Mouse (Mus musculus) heart, embryonic 16.5 days (tissue): ENCODE data around the gene Oaf. TPM values are rescaled to one million over a fixed set of nuclear protein-coding genes. Genes with fewer than 3 reads are reported as not detected.

Experiments
- ATAC-seq: fragments of 200-750 bp; cut with Nextera tagmentation; replicated peaks from 2 replicates; pipeline ENCODE4 v1.8.0; 2017; ENCODE audit warnings: moderate number of reproducible peaks; ENCODE audit not compliant: insufficient read depth, low FRiP score; ENCODE audit errors: extremely low read depth
- H3K27ac ChIP-seq: fragments of 300-500 bp; sonication (generic); 2 replicates; pipeline ENCODE4 v1.5.1; 2014; ENCODE audit warnings: mild to moderate bottlenecking, low read length, control low read depth, moderate library complexity
- H3K27me3 ChIP-seq: fragments of 300-500 bp; sonication (generic); 2 replicates; pipeline ENCODE4 v1.6.1; 2014; ENCODE audit warnings: low read length, mixed read lengths; ENCODE audit not compliant: control insufficient read depth, insufficient read depth
- H3K36me3 ChIP-seq: fragments of 300-500 bp; sonication (generic); 2 replicates; pipeline ENCODE4 v1.6.1; 2014; ENCODE audit not compliant: control insufficient read depth, insufficient read depth
- H3K4me1 ChIP-seq: fragments of 300-500 bp; sonication (generic); 2 replicates; pipeline ENCODE4 v1.6.1; 2014; ENCODE audit warnings: low read length, mixed read lengths; ENCODE audit not compliant: control insufficient read depth, insufficient read depth
- H3K4me2 ChIP-seq: fragments of 300-500 bp; sonication (generic); 2 replicates; pipeline ENCODE4 v1.6.1; 2014; ENCODE audit warnings: low read depth, mild to moderate bottlenecking, control low read depth, low read length
- H3K4me3 ChIP-seq: fragments of 300-500 bp; sonication (generic); 2 replicates; pipeline ENCODE4 v1.5.1; 2014; ENCODE audit warnings: mild to moderate bottlenecking, control low read depth, low read length
- H3K9ac ChIP-seq: fragments of 300-500 bp; sonication (generic); 2 replicates; pipeline ENCODE4 v1.6.1; 2014; ENCODE audit warnings: low read length, control low read depth
- H3K9me3 ChIP-seq: fragments of 300-500 bp; sonication (generic); replicated peaks from 2 replicates; pipeline ENCODE4 v1.6.1; 2016; ENCODE audit warnings: low read length; ENCODE audit not compliant: control insufficient read depth
- WGBS: fragments of 180-500 bp; shearing (Covaris S2); extraction: QIAGEN DNeasy Blood & Tissue Kit; methylation state at CpG from one replicate; pipeline ENCODE4 v1.1.7; 2014; 5-methylcytosine and 5-hydroxymethylcytosine counted together
- polyA plus RNA-seq: library from polyadenylated mRNA; unstranded; fragments of >200 nt; fragmentation: Nextera tagmentation; extraction: Ambion mirVana; gene quantifications from 2 replicates; pipeline ENCODE4 v1.2.1, GENCODE M21; 2015

Oaf gene
- polyA plus RNA-seq = 26.0 and 27.4 TPM in 2 replicates

DNA sequence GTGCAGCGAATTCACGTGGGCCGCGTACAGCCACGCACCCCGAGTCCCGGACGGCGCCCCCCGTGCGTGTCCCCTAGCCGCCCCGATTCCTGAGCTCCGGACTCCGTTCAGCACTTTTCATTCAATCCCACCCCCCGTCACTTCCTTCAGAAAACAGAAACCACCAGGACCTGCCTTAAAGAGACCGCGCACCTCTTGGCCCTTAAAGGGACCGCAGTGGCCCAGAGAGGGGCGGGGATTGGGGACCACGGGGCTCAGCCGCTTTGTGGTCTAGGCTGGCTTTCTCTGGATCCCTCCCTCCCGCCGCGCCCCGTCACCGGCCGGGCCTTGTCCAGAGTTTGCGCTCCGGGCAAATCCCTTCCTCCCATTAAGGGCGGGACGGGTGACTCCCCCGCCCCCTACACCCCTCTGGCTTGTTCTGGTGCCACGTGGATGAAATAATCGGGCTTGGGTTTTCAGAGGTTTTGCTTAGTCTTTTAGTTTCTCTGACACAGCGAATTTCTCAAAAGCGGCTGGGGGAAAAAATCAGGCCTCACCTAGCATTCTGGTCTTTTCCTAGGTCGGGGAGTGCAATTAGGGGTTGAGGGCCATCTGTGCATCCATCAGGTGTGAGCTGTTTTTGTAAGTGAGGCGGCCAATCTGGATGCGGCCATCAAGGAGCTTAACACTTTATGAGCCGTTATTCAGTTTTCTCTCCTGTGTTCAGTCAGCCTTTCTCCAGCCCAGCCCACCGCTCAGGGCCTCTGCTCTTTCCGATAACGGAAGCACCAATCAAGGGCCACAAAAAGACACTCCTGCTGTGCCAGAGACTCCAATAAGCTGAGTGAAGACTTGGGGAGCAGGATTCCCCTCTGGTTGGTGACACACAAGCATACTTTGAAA is at the start of gene Oaf:
TSS of gene Oaf (minus strand) at position 200 of the 882 bp plus-strand sequence.
- Histone ChIP-seq H3K27ac (peak within 1 kb of the TSS; percentile 77), H3K4me3 (peak within 1 kb of the TSS; percentile 84), H3K9me3 (no peaks in the 10 kb centered on the region), H3K36me3 (no peaks in the 10 kb centered on the region), H3K4me2 (peak within 1 kb of the TSS; percentile 75), H3K4me1 (peaks cover 16% of the 10 kb centered on the region), H3K27me3 (no peaks in the 10 kb centered on the region), H3K9ac (peak within 1 kb of the TSS; percentile 88)
- ATAC-seq = peak; percentile 88
- 2% methylated on average over 44 of the region's 44 CpGs for WGBS

DNA sequence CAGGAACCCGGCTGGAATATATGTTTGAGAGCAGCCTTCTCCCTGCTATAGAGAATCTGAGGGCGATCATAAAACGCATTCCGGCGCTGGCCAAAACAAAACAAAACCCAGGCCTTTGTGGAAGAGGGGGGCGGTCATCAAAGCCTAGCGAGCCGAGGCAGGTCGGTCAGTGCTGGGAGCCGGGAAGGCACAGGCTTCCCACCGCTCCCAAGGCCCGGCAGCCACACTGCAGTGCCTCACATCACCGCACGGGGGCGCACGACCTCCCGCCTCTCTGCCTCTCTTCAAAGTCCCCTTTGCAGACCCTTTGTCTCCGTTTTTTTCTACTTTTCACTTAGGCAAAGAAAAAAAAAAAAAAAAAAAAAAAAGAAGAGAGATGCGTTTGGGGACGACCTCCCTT is 47.2 kb upstream of the Oaf start:
- no peaks in the 10 kb centered on the region for H3K4me1 ChIP-seq
- H3K4me3 ChIP-seq = no peak overlapping the region
- H3K36me3 ChIP-seq = no peaks in the 10 kb centered on the region
- H3K4me2 ChIP-seq = peak overlapping the region; percentile 18; the same call in 1 of the 2 replicates
- H3K27me3 ChIP-seq = peaks cover 6% of the 10 kb centered on the region; the same call in 1 of the 2 replicates
- H3K9ac ChIP-seq = no peak overlapping the region
- H3K9me3 ChIP-seq = no peaks in the 10 kb centered on the region
- ATAC-seq = no peak
- no peak overlapping the region for H3K27ac ChIP-seq
- WGBS = 4% methylated on average over 20 of the region's 20 CpGs

DNA sequence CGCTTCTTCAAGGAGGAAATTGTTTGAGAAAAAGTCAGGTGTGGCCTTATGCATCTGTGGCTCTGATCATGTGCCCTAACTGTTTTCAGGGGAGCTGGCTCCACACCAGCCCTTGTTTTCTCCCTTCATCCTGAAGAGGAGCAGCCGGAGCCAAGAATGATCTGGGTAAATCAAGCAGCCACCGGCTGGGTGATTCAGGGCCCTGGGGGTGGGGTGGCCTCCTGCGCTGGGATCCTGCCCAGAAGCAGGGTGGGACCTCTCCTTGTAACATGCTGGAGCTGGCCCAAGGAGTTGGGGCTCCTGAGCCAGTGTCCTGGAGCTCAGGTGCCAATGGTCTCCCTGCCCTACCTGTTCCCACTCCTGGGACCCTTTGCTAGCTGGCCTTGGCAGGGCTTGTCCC is 45.6 kb upstream of the Oaf start:
- no peak overlapping the region for H3K4me2 ChIP-seq
- no peak overlapping the region for H3K4me3 ChIP-seq
- H3K27ac ChIP-seq = no peak overlapping the region
- no peaks in the 10 kb centered on the region for H3K9me3 ChIP-seq
- H3K4me1 ChIP-seq = no peaks in the 10 kb centered on the region
- peaks cover 9% of the 10 kb centered on the region; the same call in 1 of the 2 replicates for H3K27me3 ChIP-seq
- 89% methylated on average over 4 of the region's 4 CpGs for WGBS
- ATAC-seq = no peak
- no peaks in the 10 kb centered on the region for H3K36me3 ChIP-seq
- no peak overlapping the region for H3K9ac ChIP-seq

DNA sequence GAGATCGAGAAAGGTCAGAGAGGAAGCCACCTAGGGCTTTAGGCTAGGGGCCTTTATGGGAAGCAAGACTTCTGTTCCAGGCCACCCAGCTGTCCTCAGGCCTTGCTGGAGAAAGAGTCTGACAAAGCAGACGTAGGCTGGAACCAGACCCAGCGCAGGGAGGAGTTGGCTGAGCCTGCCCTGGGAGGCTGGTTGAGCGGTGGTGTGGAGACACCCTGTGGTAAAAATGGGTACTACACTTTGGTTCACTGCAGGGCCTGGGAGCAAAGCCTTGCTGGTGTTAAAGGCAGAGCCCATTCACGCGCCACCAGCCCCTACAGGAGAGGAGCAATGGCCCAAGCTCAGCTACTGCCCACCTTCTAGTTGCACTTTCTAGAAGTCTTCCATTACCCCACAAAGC is 44.6 kb upstream of the Oaf start:
- no peak overlapping the region for H3K4me2 ChIP-seq
- ATAC-seq = peak; percentile 83; the same call in 1 of the 2 replicates
- H3K36me3 ChIP-seq = no peaks in the 10 kb centered on the region
- WGBS = 5% methylated on average over 6 of the region's 6 CpGs
- no peaks in the 10 kb centered on the region for H3K4me1 ChIP-seq
- no peaks in the 10 kb centered on the region for H3K9me3 ChIP-seq
- peaks cover 9% of the 10 kb centered on the region for H3K27me3 ChIP-seq
- H3K27ac ChIP-seq = no peak overlapping the region
- no peak overlapping the region for H3K9ac ChIP-seq
- H3K4me3 ChIP-seq = no peak overlapping the region

DNA sequence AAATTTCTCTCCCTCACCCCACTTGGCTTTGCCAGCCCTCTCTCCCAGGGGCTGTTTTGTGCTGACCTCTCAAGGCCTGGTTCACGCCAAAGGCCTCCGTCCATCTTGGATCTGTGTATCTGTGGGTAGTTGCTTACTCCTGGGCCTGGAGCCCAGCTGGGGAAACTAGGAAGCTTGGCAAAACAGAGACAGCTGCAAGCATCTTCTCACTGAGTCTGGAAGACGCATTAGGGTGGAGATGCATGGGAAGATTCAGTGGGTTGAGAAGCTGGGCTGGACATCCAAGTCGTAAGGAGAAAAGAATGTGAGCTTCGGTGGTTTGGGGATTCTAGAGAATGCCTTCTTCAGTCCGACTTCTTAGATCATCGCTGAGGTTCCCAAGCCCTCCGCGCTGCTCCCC is 34.0 kb upstream of the Oaf start:
- H3K27me3 ChIP-seq = peaks cover 20% of the 10 kb centered on the region
- ATAC-seq = 0 out of 2 replicates have a peak, but pooled peaks have one; percentile 23
- H3K4me1 ChIP-seq = peaks cover 4% of the 10 kb centered on the region; the same call in 1 of the 2 replicates
- no peak overlapping the region for H3K4me3 ChIP-seq
- WGBS = 63% methylated on average over 9 of the region's 9 CpGs
- no peak overlapping the region for H3K27ac ChIP-seq
- no peak overlapping the region for H3K4me2 ChIP-seq
- H3K36me3 ChIP-seq = no peaks in the 10 kb centered on the region
- H3K9me3 ChIP-seq = no peaks in the 10 kb centered on the region
- H3K9ac ChIP-seq = no peak overlapping the region

DNA sequence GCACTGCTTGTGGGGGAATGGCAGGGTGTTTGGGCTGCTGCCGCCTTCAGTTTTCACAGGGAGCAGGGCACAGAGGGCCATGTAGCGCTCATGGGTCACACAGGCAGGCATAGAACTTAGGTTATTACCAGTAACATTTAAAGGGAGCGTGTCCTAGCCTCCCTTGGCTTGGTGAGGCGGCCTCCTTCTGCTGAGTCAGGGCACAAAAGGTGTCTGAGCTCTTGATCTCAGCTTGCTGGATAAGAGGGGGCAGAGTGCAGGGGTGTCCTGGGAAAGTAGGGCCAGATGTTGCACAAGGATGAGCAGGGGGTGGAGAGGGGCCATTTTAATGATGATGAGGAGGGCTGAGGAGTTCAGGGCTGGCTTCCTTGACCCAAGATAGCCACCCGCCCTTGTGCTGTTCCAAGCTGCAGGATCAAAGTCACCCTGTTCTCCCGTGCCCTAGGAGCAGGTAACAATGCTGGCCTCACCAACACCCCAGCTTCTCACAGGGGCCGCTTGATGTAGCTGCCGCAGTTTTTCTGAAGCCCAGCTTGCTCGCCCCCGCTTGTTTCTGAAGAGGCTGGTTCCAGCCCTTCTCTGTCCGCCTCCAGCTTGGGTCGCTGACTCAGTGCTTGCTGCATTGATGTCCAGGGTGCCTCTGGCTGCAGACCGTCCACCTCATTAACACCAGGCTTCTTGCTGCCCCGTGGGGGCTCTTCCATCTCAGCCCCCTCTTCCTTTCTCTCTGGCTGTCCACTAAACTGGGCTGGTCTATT is 32.2 kb upstream of the Oaf start:
- H3K27me3 ChIP-seq = peaks cover 20% of the 10 kb centered on the region
- H3K27ac ChIP-seq = no peak overlapping the region
- peaks cover 4% of the 10 kb centered on the region; the same call in 1 of the 2 replicates for H3K4me1 ChIP-seq
- no peak overlapping the region for H3K4me2 ChIP-seq
- ATAC-seq = no peak
- no peak overlapping the region for H3K4me3 ChIP-seq
- no peaks in the 10 kb centered on the region for H3K36me3 ChIP-seq
- WGBS = 66% methylated on average over 14 of the region's 14 CpGs
- no peaks in the 10 kb centered on the region for H3K9me3 ChIP-seq
- no peak overlapping the region for H3K9ac ChIP-seq

DNA sequence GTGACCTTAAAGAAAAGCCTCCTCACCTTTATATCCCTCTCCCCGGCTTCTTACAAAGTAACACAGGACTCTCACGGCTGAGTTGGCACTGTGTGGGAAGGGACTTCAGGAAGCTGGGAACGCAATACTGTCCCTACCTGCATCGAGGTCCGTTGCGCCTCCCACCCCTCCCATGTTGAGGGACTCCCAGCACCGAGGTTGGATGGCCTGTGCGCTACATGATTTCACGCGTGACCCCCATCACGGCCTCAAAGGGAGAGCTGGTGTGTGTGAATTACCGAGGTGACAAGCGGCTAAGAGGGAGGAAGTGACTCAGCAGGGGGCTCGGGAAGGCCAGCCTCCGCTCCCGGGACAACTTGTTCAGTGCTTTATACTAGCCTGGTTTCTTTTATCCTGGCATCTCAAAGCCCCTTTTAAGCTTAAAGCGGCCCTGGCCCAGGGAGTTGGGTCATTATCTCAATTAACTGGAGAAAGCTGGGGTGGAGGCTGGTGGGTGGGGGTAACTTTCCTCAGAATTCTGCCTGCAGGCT is 31.1 kb upstream of the Oaf start:
- Histone ChIP-seq H3K4me2 (peak overlapping the region; percentile 65), H3K4me3 (peak overlapping the region; percentile 43), H3K27ac (no peak overlapping the region), H3K9me3 (no peaks in the 10 kb centered on the region), H3K27me3 (peaks cover 20% of the 10 kb centered on the region), H3K9ac (peak overlapping the region; percentile 21; the same call in 1 of the 2 replicates), H3K36me3 (no peaks in the 10 kb centered on the region), H3K4me1 (peaks cover 4% of the 10 kb centered on the region; the same call in 1 of the 2 replicates)
- ATAC-seq = no peak
- 7% methylated on average over 17 of the region's 17 CpGs for WGBS

DNA sequence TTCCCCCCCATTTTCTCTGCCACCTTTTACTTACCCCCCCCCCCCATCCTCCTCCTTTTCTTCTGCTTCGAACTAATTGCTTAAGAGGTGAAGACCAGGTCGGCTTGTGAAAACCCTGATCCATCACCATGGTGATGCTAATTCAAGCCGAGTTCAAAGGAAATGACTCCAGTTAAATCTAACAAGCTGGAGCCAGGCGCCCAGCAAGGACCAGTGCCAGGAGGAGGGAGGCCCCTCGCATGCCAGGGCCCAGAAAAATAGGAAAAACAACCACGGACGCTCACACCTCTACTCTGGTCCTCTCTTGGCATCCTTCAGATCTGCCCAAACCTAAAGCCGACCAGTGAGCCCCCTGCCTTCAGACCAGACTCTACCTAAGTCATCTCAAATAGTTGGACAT is 29.5 kb upstream of the Oaf start:
- Histone ChIP-seq H3K4me1 (peaks cover 4% of the 10 kb centered on the region; the same call in 1 of the 2 replicates), H3K4me3 (no peak overlapping the region), H3K27ac (no peak overlapping the region), H3K4me2 (no peak overlapping the region), H3K36me3 (no peaks in the 10 kb centered on the region), H3K9ac (no peak overlapping the region), H3K27me3 (peaks cover 20% of the 10 kb centered on the region), H3K9me3 (no peaks in the 10 kb centered on the region)
- no peak for ATAC-seq
- WGBS = 33% methylated on average over 8 of the region's 8 CpGs
